30 mouse cellular contexts compared by ENCODE assay signal in genomic region chr16:8714851-8715250, GRCm38 (mm10). TPM values are rescaled to one million over a fixed set of nuclear protein-coding genes. Genes with fewer than 3 reads are reported as not detected.
DNase-seq lines count a peak whose midpoint lies in the region; ATAC-seq and TF ChIP-seq lines count a peak whose summit lies in the region.
"Had no signal": no experiment of that assay in that cellular context is flagged by ENCODE, and none has a peak within 500 bp of the region (broad histone marks: within the 10 kb centered on the region; RNA-seq: fewer than 3 reads in every experiment).

No protein-coding gene starts in this region.

- no peaks in the 10 kb centered on the region for H3K9me3 ChIP-seq in intestine, embryonic 16.5 days (ENCODE audit: control insufficient read depth, low read length)
- no peaks in the 10 kb centered on the region for H3K9me3 ChIP-seq in intestine, embryonic 15.5 days
- H3K9me3 ChIP-seq in CH12.LX (replicated peaks; ENCODE audit: low read length), result no peaks in the 10 kb centered on the region
- no peaks in the 10 kb centered on the region for H3K9me3 ChIP-seq in intestine, postnatal 0 days (ENCODE audit: control insufficient read depth)
- H3K9me3 ChIP-seq: embryonic facial prominence, embryonic 12.5 days; forebrain, embryonic 12.5 days; forebrain, embryonic 15.5 days; G1E; hindbrain, embryonic 13.5 days had no signal

- no peak overlapping the region for H3K4me2 ChIP-seq in intestine, embryonic 16.5 days (ENCODE audit: low read depth, low read length)
- no peak overlapping the region for H3K4me2 ChIP-seq in intestine, embryonic 15.5 days (replicated peaks)
- H3K4me2 ChIP-seq in CH12.LX (ENCODE audit: insufficient read depth, low read depth, poor library complexity, severe bottlenecking), result no peak overlapping the region
- H3K4me2 ChIP-seq in intestine, postnatal 0 days (replicated peaks; ENCODE audit: low read depth), result no peak overlapping the region
- H3K4me2 ChIP-seq: embryonic facial prominence, embryonic 12.5 days; forebrain, embryonic 12.5 days; forebrain, embryonic 15.5 days; heart, embryonic 11.5 days; hindbrain, embryonic 13.5 days had no signal

- H3K36me3 ChIP-seq in intestine, embryonic 16.5 days (ENCODE audit: control insufficient read depth, insufficient read depth, low read length), result peaks cover 15% of the 10 kb centered on the region
- H3K36me3 ChIP-seq in intestine, embryonic 15.5 days, result peaks cover 19% of the 10 kb centered on the region; the same call in 1 of the 2 replicates
- peaks cover 55 to 88% of the 10 kb centered on the region in 2 experiments for H3K36me3 ChIP-seq in CH12.LX (replicated peaks in 1 of 2; ENCODE audit: control insufficient read depth in 1 of 2, insufficient read depth in 1 of 2, low read length in 1 of 2)
- H3K36me3 ChIP-seq in intestine, postnatal 0 days (ENCODE audit: control insufficient read depth, insufficient read depth), result peaks cover 50% of the 10 kb centered on the region

- intact Hi-C loops in gastrocnemius, adult 2 months (cut with DNase I), result no loop called here

- TF ChIP-seq CTCF in gastrocnemius, adult 2 months (IDR thresholded peaks at IDR 0.05), result no peak
- TF ChIP-seq CTCF in CH12.LX (conservative IDR thresholded peaks at IDR 0.05 in 1 of 2, IDR thresholded peaks at IDR 0.05 in 1 of 2; ENCODE audit: low read depth in 2 of 2, low read length in 2 of 2), result no peak
- TF ChIP-seq CTCF in intestine, postnatal 0 days (IDR thresholded peaks at IDR 0.05; ENCODE audit: low read depth), result no peak

- peaks cover 85% of the 10 kb centered on the region for H3K79me2 ChIP-seq in CH12.LX (replicated peaks; ENCODE audit: control insufficient read depth, extremely low read depth, insufficient read depth, poor library complexity, severe bottlenecking)

- H3K27me3 ChIP-seq in intestine, embryonic 16.5 days (replicated peaks; ENCODE audit: control insufficient read depth, insufficient read depth, low read length), result no peaks in the 10 kb centered on the region
- no peaks in the 10 kb centered on the region for H3K27me3 ChIP-seq in intestine, embryonic 15.5 days (replicated peaks)
- no peaks in the 10 kb centered on the region for H3K27me3 ChIP-seq in CH12.LX (replicated peaks)
- no peaks in the 10 kb centered on the region for H3K27me3 ChIP-seq in intestine, postnatal 0 days (replicated peaks; ENCODE audit: control insufficient read depth, insufficient read depth, low read length)
- H3K27me3 ChIP-seq: embryonic facial prominence, embryonic 12.5 days; forebrain, embryonic 12.5 days; forebrain, embryonic 15.5 days; hindbrain, embryonic 13.5 days; Patski had no signal

- H3K27ac ChIP-seq in gastrocnemius, adult 2 months, result peak overlapping the region; percentile 68
- no peak overlapping the region; the same call in 1 of the 2 replicates for H3K27ac ChIP-seq in intestine, embryonic 16.5 days (ENCODE audit: low read length)
- no peak overlapping the region for H3K27ac ChIP-seq in intestine, embryonic 15.5 days
- peak overlapping the region; percentile 56; the same call in 1 of the 2 replicates for H3K27ac ChIP-seq in CH12.LX (ENCODE audit: insufficient read depth, low read depth)
- no peak overlapping the region for H3K27ac ChIP-seq in intestine, postnatal 0 days (ENCODE audit: low read depth, low read length)
- H3K27ac ChIP-seq: forebrain, embryonic 12.5 days; forebrain, embryonic 15.5 days; hindbrain, embryonic 13.5 days had no signal

- no peak overlapping the region for H3K9ac ChIP-seq in intestine, embryonic 16.5 days (ENCODE audit: low read depth, low read length)
- no peak overlapping the region for H3K9ac ChIP-seq in intestine, embryonic 15.5 days
- no peak overlapping the region for H3K9ac ChIP-seq in CH12.LX (ENCODE audit: insufficient read depth, low read depth)
- H3K9ac ChIP-seq in intestine, postnatal 0 days (ENCODE audit: low read depth, low read length), result no peak overlapping the region
- H3K9ac ChIP-seq: embryonic facial prominence, embryonic 12.5 days; forebrain, embryonic 12.5 days; forebrain, embryonic 15.5 days; hindbrain, embryonic 13.5 days had no signal

- H3K4me3 ChIP-seq in gastrocnemius, adult 2 months, result peak overlapping the region; percentile 34; the same call in 1 of the 2 replicates
- H3K4me3 ChIP-seq in intestine, embryonic 16.5 days (ENCODE audit: low read length), result no peak overlapping the region
- no peak overlapping the region for H3K4me3 ChIP-seq in intestine, embryonic 15.5 days (replicated peaks)
- H3K4me3 ChIP-seq in CH12.LX (replicated peaks in 1 of 3; ENCODE audit: low read depth in 2 of 3, low read length in 2 of 3, poor library complexity in 1 of 3), result no peak overlapping the region
- H3K4me3 ChIP-seq in intestine, postnatal 0 days (ENCODE audit: low read depth, low read length), result no peak overlapping the region
- H3K4me3 ChIP-seq: embryonic facial prominence, embryonic 12.5 days; erythroblast, embryonic 14.5 days; forebrain, embryonic 12.5 days; forebrain, embryonic 15.5 days; hindbrain, embryonic 13.5 days had no signal

- TF ChIP-seq RAD21 in CH12.LX (IDR thresholded peaks at IDR 0.05; ENCODE audit: low read depth, low read length), result no peak

- in situ Hi-C loops in CH12.LX (cut with MboI; ENCODE audit: low pct_ligation_motif_present, low pct_unique_long_range_greater_than_20kb, low sequenced_read_pairs), result no loop called here

- no peak for TF ChIP-seq EP300 in CH12.LX (IDR thresholded peaks at IDR 0.05; ENCODE audit: low read length)

- DNase-seq in gastrocnemius, adult 2 months, result peak; percentile 68
- DNase-seq in gastrocnemius, postnatal 4 days (ENCODE audit: low spot score in 2 of 2), result no peak
- DNase-seq in CH12.LX (ENCODE audit: extremely low read depth), result no peak
- no peak for DNase-seq in left cerebral cortex, adult 18-20 months (ENCODE audit: low spot score in 2 of 2)
- DNase-seq: adrenal gland, postnatal 10 days; adrenal gland, postnatal 36 days; cerebellum, adult 18-20 months; cerebellum, adult 9-10 months; cerebellum, postnatal 14 days; heart, adult 11 months; kidney, adult 11 months; kidney, adult 8-10 months had no signal

- WGBS in intestine, embryonic 16.5 days, result 88% methylated on average over 5 of the region's 5 CpGs
- 83% methylated on average over 5 of the region's 5 CpGs for whole genome bisulfite sequencing in intestine, embryonic 15.5 days
- WGBS in intestine, postnatal 0 days, result 68% methylated on average over 5 of the region's 5 CpGs

- ATAC-seq in intestine, embryonic 16.5 days, result peak; percentile 20; the same call in 1 of the 2 replicates
- ATAC-seq in intestine, embryonic 15.5 days, result no peak
- ATAC-seq in intestine, postnatal 0 days, result 0 out of 2 replicates have a peak, but pooled peaks have one; percentile 22
- ATAC-seq: forebrain, embryonic 15.5 days; hindbrain, embryonic 16.5 days; Patski had no signal

- dilution Hi-C loops in CH12.LX (cut with MboI; ENCODE audit: extremely low pct_ligation_motif_present, extremely low pct_unique_long_range_greater_than_20kb, low sequenced_read_pairs), result no loop called here

- peaks cover 12% of the 10 kb centered on the region for H3K4me1 ChIP-seq in intestine, embryonic 16.5 days (ENCODE audit: control insufficient read depth, insufficient read depth, low read length)
- 0 out of 2 replicates have a peak, but pooled peaks cover 5% of the 10 kb centered on the region for H3K4me1 ChIP-seq in intestine, embryonic 15.5 days (replicated peaks)
- peaks cover 20 to 68% of the 10 kb centered on the region in 2 experiments for H3K4me1 ChIP-seq in CH12.LX (ENCODE audit: control insufficient read depth in 1 of 2, insufficient read depth in 2 of 2)
- 0 out of 2 replicates have a peak, but pooled peaks cover 2% of the 10 kb centered on the region for H3K4me1 ChIP-seq in intestine, postnatal 0 days (replicated peaks; ENCODE audit: control insufficient read depth, insufficient read depth, low read length)

- TF ChIP-seq POLR2A in CH12.LX (IDR thresholded peaks at IDR 0.05; ENCODE audit: low read depth, low read length), result no peak

TF ChIP-seq in CH12.LX, 34 proteins besides CTCF, POLR2A, EP300 and RAD21:
- TF ChIP-seq ZMIZ1 (IDR thresholded peaks at IDR 0.05; ENCODE audit: low read depth, low read length) (no peak), SIN3A (IDR thresholded peaks at IDR 0.05; ENCODE audit: low read length) (no peak)

RNA-seq across cellular contexts. Expression of gene Gm5767, which starts 34.3 kb away (rescaled TPM):
- not detected for total RNA-seq in gastrocnemius, adult 2 months (2021)
- total RNA-seq in gastrocnemius, postnatal 4 days (2021), result under 1 TPM in 1 of 2 experiments, not detected in 1; 0.49 TPM
- not detected in 2 replicates for polyA plus RNA-seq in intestine, embryonic 16.5 days (2015; fragmentation: Nextera tagmentation; extraction: Ambion mirVana)
- not detected in 2 replicates for polyA plus RNA-seq in intestine, embryonic 15.5 days (2015; fragmentation: Nextera tagmentation; extraction: Ambion mirVana)
- total RNA-seq in CH12.LX (2012; rRNA removed), result not detected in 2 replicates
- total RNA-seq in CH12.LX (2014; rRNA removed), result not detected in 2 replicates
- polyA plus RNA-seq in CH12.LX (2012; ENCODE audit: insufficient read length, low read depth), result not detected in 2 replicates
- 0.22 TPM in 1 of 2 replicates, not detected in the other for polyA plus RNA-seq in intestine, postnatal 0 days (2015; fragmentation: Nextera tagmentation; extraction: Ambion mirVana)
- not detected for total RNA-seq in left cerebral cortex, adult 18-20 months (2021)
- total RNA-seq: adrenal gland, adult 18-20 months; adrenal gland, postnatal 10 days; adrenal gland, postnatal 36 days; G1E; heart, adult 8-10 months; heart, postnatal 25 days; hematopoietic stem cell, adult 5-6 weeks had no signal
- polyA plus RNA-seq: embryonic facial prominence, embryonic 12.5 days; erythroblast, embryonic 14.5 days; forebrain, embryonic 12.5 days; forebrain, embryonic 15.5 days; G1E; heart, embryonic 11.5 days; heart, embryonic 14.5 days; heart, postnatal 0 days; hindbrain, embryonic 13.5 days; hindbrain, embryonic 16.5 days; Patski had no signal

RNA-seq across cellular contexts. Expression of gene Carhsp1, which starts 42.9 kb away (rescaled TPM):
- 1 to 10 TPM; 5.8 to 8.7 TPM for total RNA-seq in gastrocnemius, adult 2 months (2021)
- total RNA-seq in gastrocnemius, postnatal 4 days (2021), result 10 to 100 TPM; 44.8 to 49.2 TPM
- polyA plus RNA-seq in intestine, embryonic 16.5 days (2015; fragmentation: Nextera tagmentation; extraction: Ambion mirVana), result 85.0 and 89.4 TPM in 2 replicates
- 89.8 and 90.4 TPM in 2 replicates for polyA plus RNA-seq in intestine, embryonic 15.5 days (2015; fragmentation: Nextera tagmentation; extraction: Ambion mirVana)
- 26.0 and 28.4 TPM in 2 replicates for total RNA-seq in CH12.LX (2012; rRNA removed)
- 27.8 and 29.7 TPM in 2 replicates for total RNA-seq in CH12.LX (2014; rRNA removed)
- polyA plus RNA-seq in CH12.LX (2012; ENCODE audit: insufficient read length, low read depth), result 24.4 and 26.2 TPM in 2 replicates
- polyA plus RNA-seq in intestine, postnatal 0 days (2015; fragmentation: Nextera tagmentation; extraction: Ambion mirVana), result 40.1 and 43.9 TPM in 2 replicates
- 10 to 100 TPM; 13.0 to 19.1 TPM for total RNA-seq in left cerebral cortex, adult 18-20 months (2021)

Comparison
In these comparisons a context has a peak if more than half of its experiments do, and no peak if none do; other contexts are left out.
1. H3K27ac ChIP-seq: peak in gastrocnemius, adult 2 months (single experiment) and CH12.LX (single experiment); none in intestine, embryonic 16.5 days (single experiment), intestine, embryonic 15.5 days (single experiment) and intestine, postnatal 0 days (single experiment).